Mouse (Mus musculus) stomach, postnatal 0 days (tissue): Measurements from ENCODE around the gene Ndufa4l2.

Experiments
- CTCF ChIP-seq: IDR thresholded peaks from 2 replicates; pipeline ENCODE4 v1.5.1; 2016; ENCODE audit warnings: antibody characterized with exemption, low read depth, mild to moderate bottlenecking, moderate library complexity
- EP300 ChIP-seq: optimal IDR thresholded peaks from 2 replicates; pipeline ENCODE3; 2016; ENCODE audit warnings: antibody characterized with exemption

GRCm38 (mm10) chr10:127557397-127557796 is 42.6 kb downstream of the Ndufa4l2 start:
- TF ChIP-seq CTCF = peak; percentile 60
- no peak for TF ChIP-seq EP300
